Mouse (Mus musculus): ENCODE measurements around the gene Axin2. TPM values are rescaled to one million over a fixed set of nuclear protein-coding genes. Genes with fewer than 3 reads are reported as not detected.

The Axin2 gene
- polyA plus RNA-seq, 1 experiment from 2014 or later: 2.6 TPM

DNA sequence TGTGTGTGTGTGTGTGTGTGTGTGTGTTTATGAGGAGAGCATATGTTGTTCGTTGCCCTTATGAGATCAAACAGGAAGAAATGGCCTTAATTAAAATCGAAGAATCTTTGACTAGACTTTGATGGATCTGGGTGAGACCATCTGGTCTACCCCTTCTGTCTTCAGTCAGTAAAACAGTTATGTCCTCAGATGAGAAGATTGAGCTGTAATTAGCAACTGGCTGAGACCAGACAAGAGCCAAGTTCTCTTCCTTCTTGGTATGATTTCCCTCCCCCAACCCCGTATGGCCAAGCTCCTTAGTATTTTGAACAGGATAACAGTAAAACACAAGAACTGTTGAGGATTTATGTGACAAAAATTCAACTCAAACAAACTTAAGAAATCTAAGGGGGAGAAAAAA, 67.1 kb downstream of the Axin2 start:
- Histone ChIP-seq H3K36me3 (ENCODE audit: control insufficient read depth, insufficient read depth, low read length) (no peaks in the 10 kb centered on the region), H3K27ac (replicated peaks in 1 of 2; ENCODE audit: control insufficient read depth in 1 of 2, insufficient read depth in 1 of 2, low read depth in 2 of 2, low read length in 2 of 2) (no peak overlapping the region), H3K9ac (ENCODE audit: low read length) (no peak overlapping the region), H3K4me1 (ENCODE audit: control insufficient read depth in 2 of 2, insufficient read depth in 2 of 2, low read length in 2 of 2) (peaks cover 5 to 8% of the 10 kb centered on the region in 2 experiments), H3K4me3 (ENCODE audit: control insufficient read depth in 1 of 2, insufficient read depth in 1 of 2, low read depth in 1 of 2, low read length in 2 of 2) (no peak overlapping the region), H3K27me3 (ENCODE audit: control insufficient read depth, insufficient read depth, low read length) (no peaks in the 10 kb centered on the region), H3K9me3 (ENCODE audit: control insufficient read depth, low read length) (no peaks in the 10 kb centered on the region), H3K4me2 (ENCODE audit: low read length) (no peak overlapping the region)
- no peak for ATAC-seq (ENCODE audit: insufficient number of reproducible peaks, insufficient read depth, low FRiP score, low read depth)
- 88% methylated on average over 3 of the region's 3 CpGs for WGBS

GRCm38 (mm10) chr11:108987705-108988104, 67.6 kb downstream of the Axin2 start:
- Histone ChIP-seq H3K36me3 (ENCODE audit: control insufficient read depth, insufficient read depth, low read length) (no peaks in the 10 kb centered on the region), H3K4me2 (ENCODE audit: low read length) (no peak overlapping the region), H3K9me3 (ENCODE audit: control insufficient read depth, low read length) (no peaks in the 10 kb centered on the region), H3K27ac (replicated peaks in 1 of 2; ENCODE audit: control insufficient read depth in 1 of 2, insufficient read depth in 1 of 2, low read depth in 2 of 2, low read length in 2 of 2) (no peak overlapping the region), H3K4me3 (ENCODE audit: control insufficient read depth in 1 of 2, insufficient read depth in 1 of 2, low read depth in 1 of 2, low read length in 2 of 2) (no peak overlapping the region), H3K9ac (ENCODE audit: low read length) (no peak overlapping the region), H3K4me1 (ENCODE audit: control insufficient read depth in 2 of 2, insufficient read depth in 2 of 2, low read length in 2 of 2) (peaks cover 5 to 8% of the 10 kb centered on the region in 2 experiments), H3K27me3 (ENCODE audit: control insufficient read depth, insufficient read depth, low read length) (no peaks in the 10 kb centered on the region)
- ATAC-seq (ENCODE audit: insufficient number of reproducible peaks, insufficient read depth, low FRiP score, low read depth): no peak
- 64% methylated on average over 4 of the region's 4 CpGs for WGBS

DNA sequence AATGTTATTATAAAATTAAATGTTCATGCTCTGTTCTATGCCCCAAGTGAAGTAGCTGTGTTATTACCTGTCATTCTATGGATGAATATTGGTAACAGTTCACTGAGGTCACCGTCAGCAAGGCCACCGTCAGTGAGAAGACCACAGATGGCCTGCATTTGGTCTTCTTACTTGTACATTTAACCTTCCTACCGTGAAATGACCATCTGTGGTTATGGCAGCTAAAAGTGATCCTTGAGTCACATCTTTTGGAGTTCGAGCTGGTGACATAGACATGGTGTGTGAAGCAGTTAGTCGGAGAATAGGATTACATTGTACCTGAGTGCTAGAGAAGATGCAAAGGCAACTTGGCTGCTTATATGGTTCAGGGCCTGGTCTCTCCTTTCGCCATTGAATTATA, 68.1 kb downstream of the Axin2 start:
- no peaks in the 10 kb centered on the region for H3K9me3 ChIP-seq (ENCODE audit: control insufficient read depth, low read length)
- H3K4me2 ChIP-seq (ENCODE audit: low read length): no peak overlapping the region
- H3K27me3 ChIP-seq (ENCODE audit: control insufficient read depth, insufficient read depth, low read length): no peaks in the 10 kb centered on the region
- ATAC-seq (ENCODE audit: insufficient number of reproducible peaks, insufficient read depth, low FRiP score, low read depth): no peak
- H3K36me3 ChIP-seq (ENCODE audit: control insufficient read depth, insufficient read depth, low read length): no peaks in the 10 kb centered on the region
- H3K4me1 ChIP-seq (ENCODE audit: control insufficient read depth in 2 of 2, insufficient read depth in 2 of 2, low read length in 2 of 2): peaks cover 5 to 8% of the 10 kb centered on the region in 2 experiments
- H3K27ac ChIP-seq (replicated peaks in 1 of 2; ENCODE audit: control insufficient read depth in 1 of 2, insufficient read depth in 1 of 2, low read depth in 2 of 2, low read length in 2 of 2): no peak overlapping the region
- WGBS: 90% methylated on average over 6 of the region's 6 CpGs
- no peak overlapping the region for H3K4me3 ChIP-seq (ENCODE audit: control insufficient read depth in 1 of 2, insufficient read depth in 1 of 2, low read depth in 1 of 2, low read length in 2 of 2)
- H3K9ac ChIP-seq (ENCODE audit: low read length): no peak overlapping the region

- H3K36me3 ChIP-seq (ENCODE audit: control insufficient read depth, insufficient read depth, low read length): no peaks in the 10 kb centered on the region
- 23% methylated on average over 8 of the region's 8 CpGs for WGBS
These were observed 69.8 kb downstream of the Axin2 start for GRCm38 (mm10) chr11:108989940-108990339.

DNA sequence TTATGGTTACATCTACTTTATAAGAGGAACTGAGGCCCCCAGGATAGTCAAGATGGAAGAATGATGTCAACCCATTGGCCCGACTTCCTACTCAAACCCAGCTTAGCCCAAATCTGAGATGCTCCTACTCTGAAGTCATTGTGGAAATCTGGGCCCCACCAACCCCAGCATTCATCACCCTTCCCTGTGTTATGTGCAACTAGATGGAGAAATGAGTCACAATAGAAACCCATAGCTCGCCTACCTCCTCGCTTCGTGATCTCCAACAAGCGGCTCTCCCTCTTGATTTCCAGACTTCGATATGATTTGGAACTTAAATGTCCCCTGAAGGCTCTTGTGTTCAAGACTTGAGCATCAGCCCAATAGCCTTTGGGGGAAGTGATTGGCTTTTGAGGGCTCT, 73.3 kb downstream of the Axin2 start:
- Histone ChIP-seq H3K4me2 (ENCODE audit: low read length) (no peak overlapping the region), H3K4me1 (ENCODE audit: control insufficient read depth in 2 of 2, insufficient read depth in 2 of 2, low read length in 2 of 2) (peaks cover 5% of the 10 kb centered on the region in 2 experiments), H3K36me3 (ENCODE audit: control insufficient read depth, insufficient read depth, low read length) (no peaks in the 10 kb centered on the region), H3K27ac (replicated peaks in 1 of 2; ENCODE audit: control insufficient read depth in 1 of 2, insufficient read depth in 1 of 2, low read depth in 2 of 2, low read length in 2 of 2) (no peak overlapping the region), H3K9ac (ENCODE audit: low read length) (no peak overlapping the region), H3K27me3 (ENCODE audit: control insufficient read depth, insufficient read depth, low read length) (no peaks in the 10 kb centered on the region), H3K9me3 (ENCODE audit: control insufficient read depth, low read length) (no peaks in the 10 kb centered on the region), H3K4me3 (ENCODE audit: control insufficient read depth in 1 of 2, insufficient read depth in 1 of 2, low read depth in 1 of 2, low read length in 2 of 2) (no peak overlapping the region)
- WGBS: 97% methylated on average over 6 of the region's 6 CpGs
- ATAC-seq (ENCODE audit: insufficient number of reproducible peaks, insufficient read depth, low FRiP score, low read depth): no peak

More at GRCm38 (mm10) chr11:108989940-108990339, 69.8 kb downstream of the Axin2 start:
- Histone ChIP-seq H3K4me3 (ENCODE audit: control insufficient read depth in 1 of 2, insufficient read depth in 1 of 2, low read depth in 1 of 2, low read length in 2 of 2) (no peak overlapping the region), H3K27me3 (ENCODE audit: control insufficient read depth, insufficient read depth, low read length) (no peaks in the 10 kb centered on the region), H3K27ac (replicated peaks in 1 of 2; ENCODE audit: control insufficient read depth in 1 of 2, insufficient read depth in 1 of 2, low read depth in 2 of 2, low read length in 2 of 2) (no peak overlapping the region), H3K9me3 (ENCODE audit: control insufficient read depth, low read length) (no peaks in the 10 kb centered on the region), H3K4me2 (ENCODE audit: low read length) (0 out of 2 replicates have a peak overlapping the region, but pooled peaks have one; percentile 0), H3K4me1 (ENCODE audit: control insufficient read depth in 2 of 2, insufficient read depth in 2 of 2, low read length in 2 of 2) (peaks cover 5 to 6% of the 10 kb centered on the region in 2 experiments), H3K9ac (ENCODE audit: low read length) (no peak overlapping the region)
- ATAC-seq (ENCODE audit: insufficient number of reproducible peaks, insufficient read depth, low FRiP score, low read depth): no peak

DNA sequence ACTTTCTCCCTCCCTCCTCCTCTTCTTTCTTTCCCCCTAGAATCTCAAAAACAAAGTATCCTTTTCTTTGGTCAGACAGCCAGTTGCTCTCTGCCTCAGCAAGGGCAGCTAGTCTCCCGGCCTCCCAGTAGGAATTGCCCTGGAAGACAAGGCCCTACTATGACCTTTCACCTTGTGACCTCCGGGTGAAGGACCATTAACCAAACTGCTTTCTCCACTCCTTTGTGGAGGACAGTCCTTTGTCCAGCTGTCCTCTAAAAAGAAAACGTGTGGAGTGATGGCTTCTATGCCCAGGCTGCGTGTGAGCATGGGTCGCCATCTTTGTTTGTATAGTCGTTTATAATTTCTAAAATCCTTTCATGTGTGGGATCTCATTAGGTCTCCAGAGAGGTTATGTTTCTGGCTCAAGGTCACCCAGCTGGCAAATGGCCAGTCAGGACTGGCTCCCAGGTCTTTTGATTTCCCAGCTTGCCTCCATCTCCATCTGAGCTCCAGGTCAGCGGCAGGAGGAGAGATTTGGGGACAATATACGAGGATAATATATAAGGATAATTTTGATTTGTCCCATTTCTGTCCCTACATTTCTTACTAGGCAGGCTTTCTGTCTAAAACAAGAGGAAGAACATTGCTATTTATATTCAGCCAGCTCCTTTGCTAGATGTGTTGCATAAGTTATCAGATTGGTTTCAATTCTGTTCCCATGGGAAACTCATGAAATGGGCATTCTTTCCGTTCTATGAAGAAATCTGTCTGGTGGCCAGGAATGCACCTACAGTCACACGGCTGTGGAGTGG, 75.2 kb downstream of the Axin2 start:
- H3K27me3 ChIP-seq (ENCODE audit: control insufficient read depth, insufficient read depth, low read length): no peaks in the 10 kb centered on the region
- no peak for ATAC-seq (ENCODE audit: insufficient number of reproducible peaks, insufficient read depth, low FRiP score, low read depth)
- WGBS: 82% methylated on average over 10 of the region's 10 CpGs
- no peak overlapping the region for H3K4me3 ChIP-seq (ENCODE audit: control insufficient read depth in 1 of 2, insufficient read depth in 1 of 2, low read depth in 1 of 2, low read length in 2 of 2)
- no peak overlapping the region for H3K4me2 ChIP-seq (ENCODE audit: low read length)
- no peak overlapping the region for H3K9ac ChIP-seq (ENCODE audit: low read length)
- H3K36me3 ChIP-seq (ENCODE audit: control insufficient read depth, insufficient read depth, low read length): no peaks in the 10 kb centered on the region
- H3K4me1 ChIP-seq (ENCODE audit: control insufficient read depth in 2 of 2, insufficient read depth in 2 of 2, low read length in 2 of 2): peaks cover 0 to under 1% of the 10 kb centered on the region in 2 experiments; a peak in 2 of 4 replicates
- H3K27ac ChIP-seq (replicated peaks in 1 of 2; ENCODE audit: control insufficient read depth in 1 of 2, insufficient read depth in 1 of 2, low read depth in 2 of 2, low read length in 2 of 2): no peak overlapping the region
- H3K9me3 ChIP-seq (ENCODE audit: control insufficient read depth, low read length): peaks cover 4% of the 10 kb centered on the region; the same call in 1 of the 2 replicates

DNA sequence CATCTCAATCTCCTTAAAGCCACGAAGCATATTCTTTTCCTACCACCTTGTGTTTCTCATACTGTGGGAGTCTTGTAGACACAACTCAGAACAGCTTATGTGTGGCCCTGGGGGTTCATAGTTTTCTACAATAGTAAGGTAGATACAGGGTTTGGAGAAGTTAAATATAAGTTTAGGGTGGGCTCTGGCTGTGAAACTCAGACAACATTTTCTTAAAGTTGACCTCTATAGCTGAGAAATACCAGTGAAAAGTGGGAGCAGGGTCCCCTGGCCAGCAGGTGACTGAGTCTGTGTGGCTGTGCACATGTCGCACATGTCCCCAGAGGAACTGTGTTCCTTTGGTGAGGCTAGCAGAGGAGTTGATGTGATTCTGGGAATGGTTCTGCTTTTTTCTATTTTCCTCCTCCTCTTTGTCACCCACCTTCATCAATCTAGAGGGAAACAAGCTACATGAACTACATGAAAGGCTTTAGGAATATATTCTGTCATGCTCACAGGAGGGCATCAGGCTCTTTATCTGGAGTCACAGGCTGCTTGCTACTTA, 75.9 kb downstream of the Axin2 start:
- WGBS: 86% methylated on average over 2 of the region's 2 CpGs
- no peaks in the 10 kb centered on the region for H3K36me3 ChIP-seq (ENCODE audit: control insufficient read depth, insufficient read depth, low read length)

More for the DNA sequence above, 75.9 kb downstream of the Axin2 start:
- Histone ChIP-seq H3K4me3 (ENCODE audit: control insufficient read depth in 1 of 2, insufficient read depth in 1 of 2, low read depth in 1 of 2, low read length in 2 of 2) (no peak overlapping the region), H3K27ac (replicated peaks in 1 of 2; ENCODE audit: control insufficient read depth in 1 of 2, insufficient read depth in 1 of 2, low read depth in 2 of 2, low read length in 2 of 2) (no peak overlapping the region), H3K4me2 (ENCODE audit: low read length) (no peak overlapping the region), H3K9me3 (ENCODE audit: control insufficient read depth, low read length) (peaks cover 11% of the 10 kb centered on the region), H3K9ac (ENCODE audit: low read length) (no peak overlapping the region), H3K27me3 (ENCODE audit: control insufficient read depth, insufficient read depth, low read length) (no peaks in the 10 kb centered on the region), H3K4me1 (ENCODE audit: control insufficient read depth in 2 of 2, insufficient read depth in 2 of 2, low read length in 2 of 2) (no peaks in the 10 kb centered on the region)
- no peak for ATAC-seq (ENCODE audit: insufficient number of reproducible peaks, insufficient read depth, low FRiP score, low read depth)
